Mouse (Mus musculus) heart, adult 11 months (tissue): ENCODE results near the gene Rhbg.
A peak's percentile ranks its signal among the peaks of the same experiment; 100 is the strongest.
"Not testable (repeated sequence)": the region's sequence is repeated elsewhere in the genome, so short reads cannot be mapped to it uniquely, and the experiment has no call there.

Experiments
- DNase-seq: peaks from one replicate; pipeline ENCODE4 v3.0.0; 2022

Gene Rhbg

GRCm38 (mm10) chr3:88254268-88254926, at the start of gene Rhbg:
Gene Rhbg, minus strand, starts transcription at chr3:88254709.
- DNase-seq = no peak

- DNase-seq = no peak
Measured at GRCm38 (mm10) chr3:88299172-88299571, 44.7 kb upstream of the Rhbg start.

GRCm38 (mm10) chr3:88297321-88297851, 42.9 kb upstream of the Rhbg start:
- no peak for DNase-seq

- DNase-seq = peak; percentile 100
Measured at GRCm38 (mm10) chr3:88296561-88297318, 42.2 kb upstream of the Rhbg start, which contains the start of the genes Tsacc and Cct3. Gene Tsacc, minus strand, starts transcription at chr3:88296999. Gene Cct3, plus strand, starts transcription at chr3:88297116.

- DNase-seq = no peak
Measured at GRCm38 (mm10) chr3:88296110-88296560, 41.6 kb upstream of the Rhbg start.

GRCm38 (mm10) chr3:88295272-88295671, 40.8 kb upstream of the Rhbg start:
- not testable (repeated sequence) for DNase-seq

- no peak for DNase-seq
Measured at GRCm38 (mm10) chr3:88291970-88292369, 37.5 kb upstream of the Rhbg start.

GRCm38 (mm10) chr3:88288133-88288713, 33.7 kb upstream of the Rhbg start:
- peak; percentile 70 for DNase-seq

GRCm38 (mm10) chr3:88287110-88287509, 32.6 kb upstream of the Rhbg start, which contains the start of gene Gm38392:
Gene Gm38392, minus strand, starts transcription at chr3:88287210.
- DNase-seq = peak; percentile 66

GRCm38 (mm10) chr3:88285565-88285895, 31.0 kb upstream of the Rhbg start:
- DNase-seq = not testable (repeated sequence)

GRCm38 (mm10) chr3:88284815-88285564, 30.5 kb upstream of the Rhbg start:
- DNase-seq = peak; percentile 80

- peak; percentile 70 for DNase-seq
Measured at GRCm38 (mm10) chr3:88281141-88281916, 26.8 kb upstream of the Rhbg start.

GRCm38 (mm10) chr3:88280035-88280434, 25.5 kb upstream of the Rhbg start:
- no peak for DNase-seq

- DNase-seq = peak; percentile 61
Measured at GRCm38 (mm10) chr3:88276529-88277143, 22.1 kb upstream of the Rhbg start.

- peak; percentile 56 for DNase-seq
Measured at GRCm38 (mm10) chr3:88276121-88276520, 21.6 kb upstream of the Rhbg start.

GRCm38 (mm10) chr3:88274002-88274401, 19.5 kb upstream of the Rhbg start:
- no peak for DNase-seq

GRCm38 (mm10) chr3:88271859-88272258, 17.4 kb upstream of the Rhbg start:
- DNase-seq = no peak

- not testable (repeated sequence) for DNase-seq
Measured at GRCm38 (mm10) chr3:88271298-88271697, 16.8 kb upstream of the Rhbg start.

- DNase-seq = no peak
Measured at GRCm38 (mm10) chr3:88268991-88269390, 14.5 kb upstream of the Rhbg start.

GRCm38 (mm10) chr3:88268014-88268413, 13.5 kb upstream of the Rhbg start:
- not testable (repeated sequence) for DNase-seq

- no peak for DNase-seq
Measured at GRCm38 (mm10) chr3:88262346-88262745, 7.8 kb upstream of the Rhbg start.
